Comparison of ENCODE assay signal across 29 mouse cellular contexts in genomic region chr5:37730781-37731180, GRCm38 (mm10). TPM values are rescaled to one million over a fixed set of nuclear protein-coding genes. Genes with fewer than 3 reads are reported as not detected.
DNase-seq lines count a peak whose midpoint lies in the region; ATAC-seq and TF ChIP-seq lines count a peak whose summit lies in the region.
"Had no signal": no experiment of that assay in that cellular context is flagged by ENCODE, and none has a peak within 500 bp of the region (broad histone marks: within the 10 kb centered on the region; RNA-seq: fewer than 3 reads in every experiment).

No protein-coding gene starts in this region.

- no peak overlapping the region for H3K4me3 ChIP-seq in heart, adult 2 months
- no peak overlapping the region for H3K4me3 ChIP-seq in heart, embryonic 10.5 days
- H3K4me3 ChIP-seq in heart, embryonic 14.5 days (ENCODE audit: control insufficient read depth in 1 of 2, insufficient read depth in 1 of 2, low read depth in 1 of 2, low read length in 2 of 2) = no peak overlapping the region
- no peak overlapping the region for H3K4me3 ChIP-seq in thymus, adult 2 months (ENCODE audit: control insufficient read depth, insufficient read depth, low read length)
- H3K4me3 ChIP-seq: forebrain, embryonic 13.5 days; hindbrain, embryonic 12.5 days; intestine, embryonic 15.5 days; liver, embryonic 12.5 days; megakaryocyte, embryonic 14.5 days; midbrain, embryonic 12.5 days; neural tube, embryonic 13.5 days; stomach, embryonic 15.5 days had no signal

- intact Hi-C loops in heart, adult 2 months (cut with DNase I) = no loop called here
- intact Hi-C loops in heart, postnatal 36 days (cut with DNase I) = no loop called here
- intact Hi-C loops in left cerebral cortex, postnatal 36 days (cut with DNase I) = no loop called here

- H3K4me1 ChIP-seq in heart, adult 2 months (ENCODE audit: control insufficient read depth, insufficient read depth, low read length) = no peaks in the 10 kb centered on the region; the same call in 1 of the 2 replicates
- peaks cover 12% of the 10 kb centered on the region for H3K4me1 ChIP-seq in heart, embryonic 10.5 days
- peaks cover 0 to 4% of the 10 kb centered on the region in 2 experiments; a peak in 1 of 4 replicates for H3K4me1 ChIP-seq in heart, embryonic 14.5 days (ENCODE audit: control insufficient read depth in 2 of 2, insufficient read depth in 2 of 2, low read length in 2 of 2)
- H3K4me1 ChIP-seq in thymus, adult 2 months (replicated peaks; ENCODE audit: control insufficient read depth, insufficient read depth, low read length) = no peaks in the 10 kb centered on the region
- H3K4me1 ChIP-seq: intestine, embryonic 15.5 days; liver, embryonic 12.5 days; megakaryocyte, embryonic 14.5 days; neural tube, embryonic 13.5 days; stomach, embryonic 15.5 days had no signal

- TF ChIP-seq POLR2A in heart, adult 2 months (IDR thresholded peaks at IDR 0.05; ENCODE audit: insufficient read depth, low read depth, low read length) = no peak
- TF ChIP-seq POLR2A in thymus, adult 2 months (IDR thresholded peaks at IDR 0.05; ENCODE audit: control insufficient read depth, extremely low read depth, insufficient read depth, low read length, poor library complexity) = no peak

- DNase-seq in heart, adult 2 months = peak; percentile 34 to 60
- no peak for DNase-seq in heart, embryonic 10.5 days (ENCODE audit: low spot score)
- peak; percentile 25 to 42 for DNase-seq in heart, postnatal 36 days
- DNase-seq in thymus, adult 2 months = no peak
- no peak for DNase-seq in left cerebral cortex, postnatal 36 days (ENCODE audit: low spot score in 2 of 2)
- DNase-seq in lung, adult 18-20 months = no peak
- DNase-seq: adrenal gland, adult 2 months; adrenal gland, postnatal 36 days; B cell, adult 2 months; cerebellum, adult 11 months; cerebellum, adult 9-10 months; cerebellum, postnatal 36 days; kidney, adult 2 months; kidney, postnatal 4 days; layer of hippocampus, postnatal 36 days; liver, postnatal 0 days; lung, postnatal 4 days; thymus, postnatal 25 days had no signal

- H3K79me2 ChIP-seq in heart, adult 2 months (replicated peaks; ENCODE audit: control insufficient read depth, insufficient read depth, low read length) = no peaks in the 10 kb centered on the region

- H3K9me3 ChIP-seq in heart, embryonic 10.5 days = no peaks in the 10 kb centered on the region
- no peaks in the 10 kb centered on the region for H3K9me3 ChIP-seq in heart, embryonic 14.5 days (ENCODE audit: control insufficient read depth, low read length)
- H3K9me3 ChIP-seq: forebrain, embryonic 13.5 days; intestine, embryonic 15.5 days; liver, embryonic 12.5 days; neural tube, embryonic 13.5 days; stomach, embryonic 15.5 days had no signal

- H3K36me3 ChIP-seq in heart, adult 2 months (ENCODE audit: control insufficient read depth, insufficient read depth, low read length) = no peaks in the 10 kb centered on the region
- no peaks in the 10 kb centered on the region for H3K36me3 ChIP-seq in heart, embryonic 10.5 days
- H3K36me3 ChIP-seq in heart, embryonic 14.5 days (ENCODE audit: control insufficient read depth, insufficient read depth, low read length) = no peaks in the 10 kb centered on the region
- H3K36me3 ChIP-seq in thymus, adult 2 months (ENCODE audit: control insufficient read depth, insufficient read depth, low read length) = no peaks in the 10 kb centered on the region
- H3K36me3 ChIP-seq: hindbrain, embryonic 12.5 days; intestine, embryonic 15.5 days; liver, embryonic 12.5 days; midbrain, embryonic 12.5 days; neural tube, embryonic 13.5 days; stomach, embryonic 15.5 days had no signal

- no peak overlapping the region for H3K9ac ChIP-seq in heart, adult 2 months (ENCODE audit: low read depth, low read length)
- H3K9ac ChIP-seq in heart, embryonic 14.5 days (ENCODE audit: low read length) = no peak overlapping the region
- H3K9ac ChIP-seq: forebrain, embryonic 13.5 days; hindbrain, embryonic 12.5 days; intestine, embryonic 15.5 days; liver, embryonic 12.5 days; liver, postnatal 0 days; midbrain, embryonic 12.5 days; neural tube, embryonic 13.5 days; stomach, embryonic 15.5 days had no signal

- no peak for TF ChIP-seq EP300 in heart, adult 2 months (IDR thresholded peaks at IDR 0.05; ENCODE audit: insufficient read depth, low read depth, low read length)

- 58% methylated on average over 2 of the region's 2 CpGs for whole genome bisulfite sequencing in heart, adult 2 months
- 82% methylated on average over 2 of the region's 2 CpGs for WGBS in heart, embryonic 10.5 days
- WGBS in heart, embryonic 14.5 days = 61% methylated on average over 2 of the region's 2 CpGs
- WGBS in thymus, adult 2 months = 98% methylated on average over 2 of the region's 2 CpGs

- no peak for TF ChIP-seq CTCF in heart, adult 2 months (IDR thresholded peaks at IDR 0.05)
- no peak for TF ChIP-seq CTCF in thymus, adult 2 months (IDR thresholded peaks at IDR 0.05; ENCODE audit: borderline replicate concordance, control insufficient read depth, extremely low read depth, insufficient read depth, low read length, poor library complexity)

- no peaks in the 10 kb centered on the region for H3K27me3 ChIP-seq in heart, adult 2 months (ENCODE audit: control insufficient read depth, insufficient read depth, low read length)
- 0 out of 2 replicates have a peak, but pooled peaks cover 5% of the 10 kb centered on the region for H3K27me3 ChIP-seq in heart, embryonic 10.5 days (ENCODE audit: insufficient read depth, poor library complexity, severe bottlenecking)
- no peaks in the 10 kb centered on the region for H3K27me3 ChIP-seq in heart, embryonic 14.5 days (ENCODE audit: control insufficient read depth, insufficient read depth, low read length)
- H3K27me3 ChIP-seq in thymus, adult 2 months (ENCODE audit: control insufficient read depth, insufficient read depth, low read length) = no peaks in the 10 kb centered on the region
- H3K27me3 ChIP-seq: forebrain, embryonic 13.5 days; hindbrain, embryonic 12.5 days; intestine, embryonic 15.5 days; liver, embryonic 12.5 days; megakaryocyte, embryonic 14.5 days; midbrain, embryonic 12.5 days; neural tube, embryonic 13.5 days; stomach, embryonic 15.5 days had no signal

- peak; percentile 37; the same call in 1 of the 2 replicates for ATAC-seq in heart, embryonic 14.5 days (ENCODE audit: insufficient number of reproducible peaks, insufficient read depth, low FRiP score, low read depth)
- ATAC-seq: forebrain, embryonic 13.5 days; hindbrain, postnatal 0 days; intestine, embryonic 15.5 days; liver, embryonic 12.5 days; liver, postnatal 0 days; lung, postnatal 0 days had no signal

- peak overlapping the region; percentile 48 for H3K27ac ChIP-seq in heart, adult 2 months
- H3K27ac ChIP-seq in heart, embryonic 10.5 days = no peak overlapping the region
- no peak overlapping the region for H3K27ac ChIP-seq in heart, embryonic 14.5 days (replicated peaks in 1 of 2; ENCODE audit: control insufficient read depth in 1 of 2, insufficient read depth in 1 of 2, low read depth in 2 of 2, low read length in 2 of 2)
- no peak overlapping the region for H3K27ac ChIP-seq in thymus, adult 2 months (ENCODE audit: control insufficient read depth, insufficient read depth, low read length)
- H3K27ac ChIP-seq: forebrain, embryonic 13.5 days; hindbrain, embryonic 12.5 days; hindbrain, postnatal 0 days; intestine, embryonic 15.5 days; liver, embryonic 12.5 days; midbrain, embryonic 12.5 days; neural tube, embryonic 13.5 days; stomach, embryonic 15.5 days had no signal

- no peak overlapping the region for H3K4me2 ChIP-seq in heart, embryonic 14.5 days (ENCODE audit: low read length)
- H3K4me2 ChIP-seq: forebrain, embryonic 13.5 days; hindbrain, embryonic 12.5 days; intestine, embryonic 15.5 days; liver, embryonic 12.5 days; midbrain, embryonic 12.5 days; neural tube, embryonic 13.5 days; stomach, embryonic 15.5 days had no signal

RNA-seq across cellular contexts. Expression of gene Cytl1, which starts 4.5 kb away (rescaled TPM):
- 10 to 100 TPM; 24.1 to 29.6 TPM for total RNA-seq in heart, adult 2 months (2021)
- 67.4 and 72.0 TPM in 2 replicates for polyA plus RNA-seq in heart, adult 2 months (2012; rRNA removed)
- polyA plus RNA-seq in heart, embryonic 10.5 days (2016; fragmentation: Nextera tagmentation; extraction: Ambion mirVana) = 2.4 and 3.0 TPM in 2 replicates
- polyA plus RNA-seq in heart, embryonic 14.5 days (2014; fragmentation: Nextera tagmentation; extraction: Ambion mirVana) = 11.1 and 13.4 TPM in 2 replicates
- 10 to 100 TPM; 24.7 to 30.9 TPM for total RNA-seq in heart, postnatal 36 days (2021)
- 6.9 and 10.5 TPM in 2 replicates for polyA plus RNA-seq in thymus, adult 2 months (2012; rRNA removed)
- 1 to 10 TPM in 1 of 2 experiments, not detected in 1; 2.5 TPM for total RNA-seq in left cerebral cortex, postnatal 36 days (2021)
- polyA plus RNA-seq: forebrain, embryonic 13.5 days; liver, embryonic 12.5 days; liver, postnatal 0 days had no signal

RNA-seq across cellular contexts. Expression of gene Stk32b, which starts 13.8 kb away (rescaled TPM):
- under 1 TPM; 0.29 to 0.45 TPM for total RNA-seq in heart, adult 2 months (2021)
- 0.88 and 1.1 TPM in 2 replicates for polyA plus RNA-seq in heart, adult 2 months (2012; rRNA removed)
- 0.30 and 0.51 TPM in 2 replicates for polyA plus RNA-seq in heart, embryonic 10.5 days (2016; fragmentation: Nextera tagmentation; extraction: Ambion mirVana)
- 0.93 and 1.3 TPM in 2 replicates for polyA plus RNA-seq in heart, embryonic 14.5 days (2014; fragmentation: Nextera tagmentation; extraction: Ambion mirVana)
- total RNA-seq in heart, postnatal 36 days (2021) = under 1 TPM; 0.19 to 0.35 TPM
- polyA plus RNA-seq in thymus, adult 2 months (2012; rRNA removed) = 0.19 and 0.28 TPM in 2 replicates
- total RNA-seq in left cerebral cortex, postnatal 36 days (2021) = 1 to 10 TPM; 1.4 to 2.3 TPM

Comparison
In these comparisons a context has a peak if more than half of its experiments do, and no peak if none do; other contexts are left out.
1. DNase-seq: peak in heart, adult 2 months (2 of 2) and heart, postnatal 36 days (2 of 2); none in heart, embryonic 10.5 days (single experiment), thymus, adult 2 months (single experiment), left cerebral cortex, postnatal 36 days (0 of 2) and lung, adult 18-20 months (0 of 2).